Mouse (Mus musculus) brain, embryonic 14.5 days (tissue): Measurements from ENCODE around the gene Pilra.

Experiments
- CTCF ChIP-seq: fragments of 200-500 bp; IDR thresholded peaks from 2 replicates; pipeline ENCODE4 v1.5.1; 2012; ENCODE audit warnings: inconsistent platforms, mild to moderate bottlenecking, moderate library complexity, borderline replicate concordance; ENCODE audit not compliant: insufficient read depth, insufficient read length; ENCODE audit errors: extremely low read depth
- POLR2A ChIP-seq: fragments of 200-500 bp; IDR thresholded peaks from 2 replicates; pipeline ENCODE4 v1.6.1; 2012; ENCODE audit warnings: mild to moderate bottlenecking, inconsistent platforms, borderline replicate concordance; ENCODE audit not compliant: poor library complexity, insufficient read depth, insufficient read length, severe bottlenecking; ENCODE audit errors: extremely low read depth

- TF ChIP-seq CTCF (no peak), POLR2A (no peak)
Observed at GRCm38 (mm10) chr5:137825971-137826370, 10.1 kb downstream of the Pilra start.
